Comparison of ENCODE assay signal across 30 mouse cellular contexts in the genomic region with DNA sequence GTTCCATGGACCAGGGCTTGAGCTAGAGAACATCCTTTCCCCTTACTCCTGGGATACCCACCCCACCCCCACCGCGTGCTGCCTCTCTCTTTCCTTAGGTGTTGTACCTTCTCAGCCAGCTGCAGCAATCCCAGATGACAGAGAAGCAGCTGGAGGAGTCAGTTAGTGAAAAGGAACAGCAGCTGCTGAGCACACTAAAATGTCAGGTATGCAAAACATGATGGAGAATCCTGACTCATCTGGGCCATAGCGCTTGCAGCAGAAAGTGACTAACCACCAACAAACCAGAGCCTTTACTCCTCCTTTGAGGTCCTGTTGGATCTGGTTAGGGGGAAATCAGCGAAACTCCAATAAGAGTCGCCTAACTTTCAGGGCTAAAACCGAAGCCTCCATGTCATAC. TPM values are rescaled to one million over a fixed set of nuclear protein-coding genes. Genes with fewer than 3 reads are reported as not detected.
A peak's percentile ranks its signal among the peaks of the same experiment; 100 is the strongest.
DNase-seq lines count a peak whose midpoint lies in the region; ATAC-seq and TF ChIP-seq lines count a peak whose summit lies in the region.
"Had no signal": no experiment of that assay in that cellular context is flagged by ENCODE, and none has a peak within 500 bp of the region (broad histone marks: within the 10 kb centered on the region; RNA-seq: fewer than 3 reads in every experiment).

No protein-coding gene starts in this region.

- ATAC-seq in hindbrain, embryonic 11.5 days (ENCODE audit: low FRiP score) = no peak
- no peak for ATAC-seq in midbrain, embryonic 14.5 days (ENCODE audit: low FRiP score, low TSS enrichment)
- ATAC-seq: forebrain, embryonic 14.5 days; forebrain, postnatal 0 days; hindbrain, postnatal 0 days; inflammation-experienced regulatory T-cells, adult 6 months; intestine, embryonic 16.5 days had no signal

- no peak overlapping the region for H3K27ac ChIP-seq in hindbrain, embryonic 11.5 days (ENCODE audit: low read depth, low read length)
- no peak overlapping the region for H3K27ac ChIP-seq in midbrain, embryonic 14.5 days (replicated peaks; ENCODE audit: low read depth, low read length)
- H3K27ac ChIP-seq: embryonic facial prominence, embryonic 10.5 days; embryonic facial prominence, embryonic 13.5 days; forebrain, embryonic 10.5 days; heart, embryonic 15.5 days; hindbrain, embryonic 10.5 days; hindbrain, embryonic 14.5 days; hindbrain, postnatal 0 days had no signal

- peak overlapping the region; percentile 24 for H3K4me2 ChIP-seq in myocyte (ENCODE audit: low read depth)
- H3K4me2 ChIP-seq in hindbrain, embryonic 11.5 days (replicated peaks; ENCODE audit: low read depth, low read length) = no peak overlapping the region
- no peak overlapping the region for H3K4me2 ChIP-seq in midbrain, embryonic 14.5 days (ENCODE audit: low read length)
- H3K4me2 ChIP-seq: embryonic facial prominence, embryonic 13.5 days; heart, embryonic 12.5 days; heart, embryonic 15.5 days; hindbrain, embryonic 14.5 days had no signal

- no peaks in the 10 kb centered on the region for H3K27me3 ChIP-seq in C2C12 (ENCODE audit: control insufficient read depth, insufficient read depth, insufficient read length)
- no peaks in the 10 kb centered on the region for H3K27me3 ChIP-seq in myocyte (ENCODE audit: control insufficient read depth, insufficient read depth, insufficient read length)
- H3K27me3 ChIP-seq in hindbrain, embryonic 11.5 days (ENCODE audit: control insufficient read depth, insufficient read depth, low read length) = no peaks in the 10 kb centered on the region
- no peaks in the 10 kb centered on the region for H3K27me3 ChIP-seq in midbrain, embryonic 14.5 days (ENCODE audit: control insufficient read depth, insufficient read depth, low read length)
- H3K27me3 ChIP-seq: heart, embryonic 12.5 days; heart, embryonic 15.5 days had no signal

- H3ac ChIP-seq in C2C12 (ENCODE audit: control insufficient read depth, insufficient read length, low read depth) (no peak overlapping the region), myocyte (ENCODE audit: control insufficient read depth, insufficient read length) (no peak overlapping the region)

- DNase-seq in 3T3-L1 (ENCODE audit: low read depth, low spot score) = peak; percentile 76
- peak; percentile 71 for DNase-seq in NIH3T3 (ENCODE audit: low read depth)
- DNase-seq in neural tube, embryonic 10.5 days (ENCODE audit: extremely low spot score, low spot score) = no peak
- DNase-seq in hindbrain, embryonic 11.5 days (ENCODE audit: low spot score) = no peak
- DNase-seq in midbrain, embryonic 14.5 days = no peak
- DNase-seq: adrenal gland, postnatal 25 days; cerebellum, adult 11-12 months; cerebellum, adult 8-10 months; cerebellum, postnatal 10 days; cerebellum, postnatal 36 days; embryo, embryonic 11 days; forebrain, postnatal 0 days; gastrocnemius, postnatal 25 days; heart, adult 18-20 months; heart, postnatal 10 days; heart, postnatal 36 days; kidney, adult 18-20 months had no signal

- H3K36me3 ChIP-seq in C2C12 (ENCODE audit: control insufficient read depth, insufficient read depth) (peaks cover 62% of the 10 kb centered on the region), myocyte (ENCODE audit: control insufficient read depth, insufficient read depth) (peaks cover 9% of the 10 kb centered on the region)
- no peaks in the 10 kb centered on the region for H3K36me3 ChIP-seq in hindbrain, embryonic 11.5 days (ENCODE audit: control insufficient read depth, insufficient read depth, low read length)
- no peaks in the 10 kb centered on the region for H3K36me3 ChIP-seq in midbrain, embryonic 14.5 days (ENCODE audit: control insufficient read depth, insufficient read depth, low read length)

- H3K79me2 ChIP-seq in C2C12 (ENCODE audit: control insufficient read depth, insufficient read depth) (no peaks in the 10 kb centered on the region), myocyte (ENCODE audit: control insufficient read depth, insufficient read depth) (no peaks in the 10 kb centered on the region)

- H3K79me3 ChIP-seq in C2C12 (ENCODE audit: low read depth) = no peaks in the 10 kb centered on the region

- TF ChIP-seq CTCF in C2C12 (IDR thresholded peaks at IDR 0.05; ENCODE audit: control insufficient read depth, insufficient read depth, insufficient read length) = no peak

- TF ChIP-seq POLR2A in myocyte (IDR thresholded peaks at IDR 0.05; ENCODE audit: insufficient read length, low read depth) = no peak

- no peak overlapping the region for H3K4me3 ChIP-seq in C2C12 (ENCODE audit: insufficient read depth, poor library complexity, severe bottlenecking)
- H3K4me3 ChIP-seq in myocyte = no peak overlapping the region
- no peak overlapping the region for H3K4me3 ChIP-seq in hindbrain, embryonic 11.5 days (ENCODE audit: low read depth, low read length)
- no peak overlapping the region for H3K4me3 ChIP-seq in midbrain, embryonic 14.5 days (replicated peaks; ENCODE audit: low read depth, low read length)
- H3K4me3 ChIP-seq: embryonic facial prominence, embryonic 10.5 days; embryonic facial prominence, embryonic 13.5 days; forebrain, embryonic 10.5 days; heart, embryonic 12.5 days; heart, embryonic 15.5 days; hindbrain, embryonic 10.5 days had no signal

- 96% methylated on average over 6 of the region's 6 CpGs for WGBS in hindbrain, embryonic 11.5 days
- 95% methylated on average over 6 of the region's 6 CpGs for WGBS in midbrain, embryonic 14.5 days

- H3K9ac ChIP-seq in hindbrain, embryonic 11.5 days (ENCODE audit: low read depth, low read length) = no peak overlapping the region
- H3K9ac ChIP-seq in midbrain, embryonic 14.5 days (replicated peaks; ENCODE audit: low read length) = no peak overlapping the region
- H3K9ac ChIP-seq: embryonic facial prominence, embryonic 13.5 days; forebrain, postnatal 0 days; heart, embryonic 12.5 days; heart, embryonic 15.5 days; hindbrain, embryonic 14.5 days had no signal

- no peaks in the 10 kb centered on the region for H3K9me3 ChIP-seq in hindbrain, embryonic 11.5 days (ENCODE audit: control insufficient read depth, low read length)
- no peaks in the 10 kb centered on the region for H3K9me3 ChIP-seq in midbrain, embryonic 14.5 days (ENCODE audit: control insufficient read depth, low read length)
- H3K9me3 ChIP-seq: embryonic facial prominence, embryonic 10.5 days; embryonic facial prominence, embryonic 13.5 days; forebrain, embryonic 10.5 days; heart, embryonic 12.5 days; heart, embryonic 15.5 days; hindbrain, embryonic 10.5 days had no signal

- H3K4me1 ChIP-seq in hindbrain, embryonic 11.5 days (replicated peaks; ENCODE audit: control insufficient read depth, insufficient read depth, low read length) = no peaks in the 10 kb centered on the region
- no peaks in the 10 kb centered on the region for H3K4me1 ChIP-seq in midbrain, embryonic 14.5 days (ENCODE audit: control insufficient read depth, insufficient read depth, low read length)
- H3K4me1 ChIP-seq: embryonic facial prominence, embryonic 10.5 days; embryonic facial prominence, embryonic 13.5 days; forebrain, embryonic 10.5 days; heart, embryonic 12.5 days; heart, embryonic 15.5 days; hindbrain, embryonic 10.5 days had no signal

TF ChIP-seq in C2C12, 6 proteins besides CTCF, POLR2A, EP300 and RAD21:
- TF ChIP-seq MYOD1 (IDR thresholded peaks at IDR 0.05; ENCODE audit: control insufficient read depth, insufficient read length, low read depth) (peak; percentile 97), MYOG (IDR thresholded peaks at IDR 0.05; ENCODE audit: control insufficient read depth, extremely low read depth, insufficient read length) (no peak), FOSL1 (IDR thresholded peaks at IDR 0.05; ENCODE audit: insufficient read depth, low read length, poor library complexity, severe bottlenecking) (peak; percentile 11), MAX (IDR thresholded peaks at IDR 0.05) (no peak), CEBPB (IDR thresholded peaks at IDR 0.05; ENCODE audit: low read depth) (no peak), USF1 (IDR thresholded peaks at IDR 0.05; ENCODE audit: low read depth) (no peak)

TF ChIP-seq in myocyte, 11 proteins besides CTCF, POLR2A, EP300 and RAD21:
- TF ChIP-seq TCF3 (IDR thresholded peaks at IDR 0.05; ENCODE audit: insufficient read length, low read depth) = no peak
- peak in 1 of 3 experiments; percentile 55 for TF ChIP-seq MYOG (IDR thresholded peaks at IDR 0.05; ENCODE audit: control insufficient read depth in 1 of 3, insufficient read depth in 1 of 3, insufficient read length in 2 of 3, low read depth in 2 of 3)
- TF ChIP-seq TCF12 (IDR thresholded peaks at IDR 0.05; ENCODE audit: insufficient read depth, poor library complexity, severe bottlenecking) = peak; percentile 39
- peak; percentile 54 to 85 (median 77) for TF ChIP-seq MYOD1 (IDR thresholded peaks at IDR 0.05; ENCODE audit: control insufficient read depth in 1 of 3, insufficient read length in 2 of 3, low read depth in 2 of 3)

RNA-seq across cellular contexts. Expression of a gene that starts 13.5 kb away (rescaled TPM):
- 0.05 TPM for polyA plus RNA-seq in C2C12 (2012; fragmentation: generic; extraction: Trizol)
- polyA plus RNA-seq in myocyte (2012; fragmentation: generic; extraction: Trizol) = not detected
- polyA plus RNA-seq in hindbrain, embryonic 11.5 days (2014; fragmentation: Nextera tagmentation; extraction: Ambion mirVana) = 12.8 and 15.6 TPM in 2 replicates
- polyA plus RNA-seq in midbrain, embryonic 14.5 days (2014; fragmentation: Nextera tagmentation; extraction: Ambion mirVana) = 31.0 and 31.1 TPM in 2 replicates
- polyA plus RNA-seq: inflammation-experienced regulatory T-cells, adult 6 months had no signal

RNA-seq across cellular contexts. Expression of a gene that starts 51.3 kb away (rescaled TPM):
- polyA plus RNA-seq in C2C12 (2012; fragmentation: generic; extraction: Trizol) (6.0 TPM), myocyte (2012; fragmentation: generic; extraction: Trizol) (3.8 TPM)
- polyA plus RNA-seq in hindbrain, embryonic 11.5 days (2014; fragmentation: Nextera tagmentation; extraction: Ambion mirVana) = 8.1 and 13.8 TPM in 2 replicates
- 13.0 and 14.8 TPM in 2 replicates for polyA plus RNA-seq in midbrain, embryonic 14.5 days (2014; fragmentation: Nextera tagmentation; extraction: Ambion mirVana)

Comparison
In these comparisons a context has a peak if more than half of its experiments do, and no peak if none do; other contexts are left out.
1. DNase-seq: peak in 3T3-L1 (single experiment) and NIH3T3 (single experiment); none in neural tube, embryonic 10.5 days (single experiment), hindbrain, embryonic 11.5 days (single experiment) and midbrain, embryonic 14.5 days (single experiment).
2. RNA of a gene that starts 13.5 kb away (polyA plus RNA-seq): 31.0 to 31.1 TPM in midbrain, embryonic 14.5 days and 12.8 to 15.6 TPM in hindbrain, embryonic 11.5 days; 0.05 TPM in C2C12 (single experiment) and not detected in myocyte (single experiment); every median in the first group is over 10 times any median in the second.